Mouse (Mus musculus) olfactory bulb, adult 2 months (tissue): ENCODE data around the gene Fhit. TPM values are rescaled to one million over a fixed set of nuclear protein-coding genes. Genes with fewer than 3 reads are reported as not detected.

Experiments
- H3K27ac ChIP-seq: fragments of 200-500 bp; 2 replicates; pipeline ENCODE4 v1.5.1; 2012; ENCODE audit warnings: low read depth, low read length; ENCODE audit not compliant: insufficient read depth
- H3K4me1 ChIP-seq: fragments of 200-500 bp; 2 replicates; pipeline ENCODE4 v1.6.1; 2012; ENCODE audit warnings: low read length; ENCODE audit not compliant: control insufficient read depth, insufficient read depth
- H3K4me3 ChIP-seq: fragments of 200-500 bp; 2 replicates; pipeline ENCODE4 v1.5.1; 2012; ENCODE audit warnings: mild to moderate bottlenecking, low read depth, low read length, moderate library complexity; ENCODE audit not compliant: insufficient read depth
- CTCF ChIP-seq: fragments of 200-500 bp; IDR thresholded peaks from 2 replicates; pipeline ENCODE4 v1.5.1; 2012; ENCODE audit warnings: low read depth, mild to moderate bottlenecking, low read length, moderate library complexity; ENCODE audit not compliant: insufficient read depth
- POLR2A ChIP-seq: fragments of 200-500 bp; IDR thresholded peaks from 2 replicates; pipeline ENCODE4 v1.6.1; 2012; ENCODE audit warnings: mild to moderate bottlenecking, low read depth, low read length, moderate library complexity; ENCODE audit not compliant: insufficient read depth
- WGBS: fragments of 180-500 bp; shearing (Covaris S2); methylation state at CpG from one replicate; pipeline ENCODE4 v1.1.7; 2018; 5-methylcytosine and 5-hydroxymethylcytosine counted together
- polyA plus RNA-seq: library from polyadenylated mRNA; stranded (reverse); fragments of >200 nt; gene quantifications from 2 replicates; pipeline ENCODE4 v1.2.4, GENCODE M21; 2012; ENCODE audit warnings: low replicate concordance; ENCODE audit not compliant: missing spikeins, insufficient read depth, insufficient read length

Fhit gene
- polyA plus RNA-seq, 1 experiment = not detected

DNA sequence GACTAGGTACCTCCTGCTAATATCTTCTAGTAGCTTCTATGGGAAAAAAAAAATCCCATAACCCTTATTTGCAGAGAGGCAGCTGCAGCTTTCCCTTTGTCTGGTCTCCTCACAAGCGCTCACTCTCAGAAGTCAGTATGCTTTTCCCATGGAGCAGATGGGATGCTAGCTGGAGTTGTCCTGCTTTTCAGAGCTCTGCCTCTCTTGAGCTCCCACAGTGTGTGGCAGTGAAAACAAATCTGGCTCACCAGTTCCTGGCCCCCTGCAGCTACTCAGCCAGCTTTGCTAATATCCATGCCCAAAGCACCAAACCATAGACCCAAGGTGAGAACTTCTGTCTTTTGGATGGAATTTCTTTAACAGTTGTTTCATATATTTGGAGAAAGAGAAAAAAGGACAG lies 1510.4 kb downstream of the Fhit start:
- H3K27ac ChIP-seq = no peak overlapping the region
- 88% methylated on average over 1 of the region's 1 CpGs for WGBS
- H3K4me3 ChIP-seq = no peak overlapping the region
- TF ChIP-seq POLR2A (no peak), CTCF (no peak)
- no peaks in the 10 kb centered on the region for H3K4me1 ChIP-seq

DNA sequence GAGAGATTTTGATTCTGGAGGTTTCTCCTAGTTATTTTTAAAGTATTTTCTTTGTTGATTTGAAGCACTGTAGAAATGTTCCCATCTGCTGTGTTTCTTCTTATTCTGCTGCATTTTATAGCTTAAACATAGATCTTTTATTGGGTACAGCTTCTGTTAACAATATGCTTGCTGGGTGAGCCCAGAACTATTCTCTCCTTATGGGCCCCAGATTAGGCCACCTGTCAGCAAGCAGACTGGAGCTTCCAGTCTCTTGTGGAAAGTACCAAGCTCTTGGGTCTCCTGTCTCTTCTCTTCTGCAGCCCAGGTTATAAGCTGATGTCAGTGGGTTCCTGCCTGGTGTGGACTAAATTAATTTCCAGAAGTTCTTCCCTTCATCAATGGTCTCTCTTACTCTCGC lies 1513.4 kb downstream of the Fhit start:
- Histone ChIP-seq H3K4me3 (no peak overlapping the region), H3K4me1 (peaks cover 5% of the 10 kb centered on the region; the same call in 1 of the 2 replicates), H3K27ac (no peak overlapping the region)
- TF ChIP-seq POLR2A (no peak), CTCF (no peak)
- 91% methylated on average over 1 of the region's 1 CpGs for WGBS

- Histone ChIP-seq H3K27ac (no peak overlapping the region), H3K4me1 (peaks cover 5% of the 10 kb centered on the region; the same call in 1 of the 2 replicates), H3K4me3 (no peak overlapping the region)
- TF ChIP-seq POLR2A (no peak), CTCF (no peak)
- WGBS = 95% methylated on average over 7 of the region's 7 CpGs
Observed at GRCm38 (mm10) chr14:9646233-9646632, 1515.6 kb downstream of the Fhit start.

DNA sequence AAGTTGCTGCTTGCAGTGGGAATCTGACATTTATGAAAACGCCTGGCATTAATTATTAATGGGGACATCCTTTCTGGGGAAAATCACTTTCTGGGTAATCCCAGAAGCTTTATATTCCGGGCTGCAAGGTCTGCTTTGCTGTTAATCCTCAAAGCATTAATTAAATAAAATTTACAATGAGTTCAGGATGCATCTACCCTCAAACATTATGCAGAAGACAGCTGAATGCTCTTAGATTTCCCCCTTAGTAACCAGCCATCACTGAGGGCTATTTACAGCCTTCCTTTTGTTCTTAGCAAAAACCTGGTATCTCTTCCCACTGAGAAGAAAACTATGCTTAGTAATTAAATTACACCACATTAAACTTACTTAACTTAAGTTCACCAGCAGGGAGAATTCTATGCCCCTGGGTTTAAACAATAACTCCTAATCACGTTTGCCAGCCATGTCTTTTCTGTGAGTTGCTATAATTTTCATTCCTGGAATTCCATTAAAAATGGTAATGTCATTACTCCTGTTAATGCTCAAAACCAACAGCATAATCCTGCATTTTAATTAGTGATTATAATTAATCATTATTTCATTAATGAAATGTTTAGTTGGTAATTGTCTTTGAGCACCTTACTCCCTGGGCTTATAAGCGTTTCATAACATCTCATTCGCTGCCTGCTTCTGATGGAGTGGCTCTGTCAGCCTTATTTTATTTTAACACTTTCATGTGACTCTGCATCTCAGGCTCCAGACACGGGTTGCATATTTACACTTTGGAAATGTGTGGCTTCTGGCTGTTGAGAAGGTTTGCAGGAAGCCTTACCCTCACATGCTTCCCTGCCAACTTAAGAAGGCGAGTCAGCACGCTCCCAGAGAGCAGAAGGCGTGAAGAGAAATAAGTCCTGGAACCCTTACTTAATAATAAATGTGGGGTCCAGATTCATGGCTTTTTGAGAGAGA lies 1517.3 kb downstream of the Fhit start:
- peaks cover 5% of the 10 kb centered on the region; the same call in 1 of the 2 replicates for H3K4me1 ChIP-seq
- no peak overlapping the region for H3K4me3 ChIP-seq
- WGBS = 42% methylated on average over 9 of the region's 9 CpGs
- no peak overlapping the region for H3K27ac ChIP-seq
- TF ChIP-seq POLR2A (no peak), CTCF (no peak)

DNA sequence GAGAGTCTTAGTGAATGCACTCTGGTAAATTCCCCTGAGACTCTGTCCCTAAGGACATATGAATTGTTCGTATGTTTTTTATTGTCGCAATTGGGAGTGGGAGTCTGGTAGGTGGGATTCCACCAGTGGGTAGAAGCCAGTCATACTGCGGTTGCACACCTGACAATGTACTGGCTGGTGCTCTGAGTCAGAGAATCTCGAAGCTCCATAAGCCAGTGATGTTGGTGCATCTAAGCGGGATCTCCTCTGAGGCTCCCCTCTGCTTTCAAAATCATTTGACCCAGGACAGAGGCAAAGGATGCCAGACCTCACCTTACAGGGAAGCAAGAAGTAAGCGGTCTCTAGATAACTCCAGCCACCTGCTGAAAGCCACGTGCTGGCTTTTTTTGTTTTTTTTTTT lies 1518.1 kb downstream of the Fhit start:
- Histone ChIP-seq H3K4me3 (no peak overlapping the region), H3K4me1 (peaks cover 5% of the 10 kb centered on the region; the same call in 1 of the 2 replicates), H3K27ac (no peak overlapping the region)
- no peak for TF ChIP-seq CTCF
- TF ChIP-seq POLR2A = no peak
- WGBS = 71% methylated on average over 7 of the region's 7 CpGs

DNA sequence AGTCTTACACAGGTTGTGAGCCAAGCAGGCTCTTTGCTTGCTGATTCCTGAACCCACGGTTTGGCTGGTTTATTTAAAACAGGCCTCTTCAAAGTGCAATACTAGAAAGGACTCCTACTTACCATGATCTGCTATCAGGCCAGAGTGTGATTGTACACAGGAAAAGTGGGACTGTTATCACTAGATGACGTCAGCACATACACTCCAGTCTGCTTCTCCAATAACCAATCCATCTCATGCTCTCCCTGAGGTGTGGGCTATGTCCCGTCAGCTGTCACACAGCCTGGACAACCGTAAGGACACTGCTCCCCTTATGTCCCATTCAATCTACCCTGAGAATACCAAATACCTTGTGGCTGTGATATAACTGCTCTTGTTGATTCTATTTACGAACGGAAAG lies 1519.2 kb downstream of the Fhit start:
- H3K27ac ChIP-seq = no peak overlapping the region
- peaks cover 5% of the 10 kb centered on the region; the same call in 1 of the 2 replicates for H3K4me1 ChIP-seq
- no peak for TF ChIP-seq POLR2A
- TF ChIP-seq CTCF = no peak
- no peak overlapping the region for H3K4me3 ChIP-seq
- WGBS = 61% methylated on average over 6 of the region's 6 CpGs

GRCm38 (mm10) chr14:9642068-9642467 lies 1519.8 kb downstream of the Fhit start:
- Histone ChIP-seq H3K4me1 (peaks cover 5% of the 10 kb centered on the region; the same call in 1 of the 2 replicates), H3K4me3 (no peak overlapping the region), H3K27ac (no peak overlapping the region)
- WGBS = 43% methylated on average over 3 of the region's 3 CpGs
- TF ChIP-seq CTCF (no peak), POLR2A (no peak)

GRCm38 (mm10) chr14:9634247-9634991 lies 1527.4 kb downstream of the Fhit start:
- no peak for TF ChIP-seq CTCF
- no peak for TF ChIP-seq POLR2A
- H3K4me1 ChIP-seq = no peaks in the 10 kb centered on the region
- WGBS = 81% methylated on average over 1 of the region's 1 CpGs
- no peak overlapping the region for H3K27ac ChIP-seq
- H3K4me3 ChIP-seq = no peak overlapping the region

DNA sequence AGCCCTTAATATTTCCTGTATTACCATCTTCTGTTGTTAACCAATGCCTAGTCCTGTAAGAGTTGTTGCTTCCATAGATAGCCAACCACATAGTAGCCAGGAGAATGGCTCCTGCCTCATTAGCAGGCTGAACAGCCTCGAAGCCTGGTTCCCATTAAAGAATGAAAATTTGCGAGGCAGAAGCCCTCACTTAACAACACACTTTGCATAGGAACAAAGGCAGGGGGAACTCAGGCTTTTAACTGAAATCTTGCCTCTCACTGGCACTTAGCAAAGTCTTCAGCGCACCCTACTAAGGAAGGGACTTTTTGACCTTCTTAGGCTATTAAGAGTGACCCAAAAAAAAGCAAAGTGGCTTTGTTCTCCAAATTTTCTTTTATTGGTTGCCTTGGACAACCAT lies 1529.3 kb downstream of the Fhit start:
- Histone ChIP-seq H3K4me1 (no peaks in the 10 kb centered on the region), H3K27ac (no peak overlapping the region), H3K4me3 (no peak overlapping the region)
- TF ChIP-seq CTCF (no peak), POLR2A (no peak)
- WGBS = 58% methylated on average over 3 of the region's 3 CpGs
